Mouse (Mus musculus): ENCODE results near the gene Tmem104. TPM values are rescaled to one million over a fixed set of nuclear protein-coding genes. Genes with fewer than 3 reads are reported as not detected.

Gene Tmem104
- total and polyA plus RNA-seq, 2 experiments = 5.3 to 8.7 TPM

GRCm38 (mm10) chr11:115267958-115268357 is 80.7 kb downstream of the Tmem104 start:
- no peak for DNase-seq (ENCODE audit: extremely low read depth, low read depth, low spot score)
- WGBS = 89% methylated on average over 11 of the region's 11 CpGs
- TF ChIP-seq POLR2A (IDR thresholded peaks at IDR 0.05; ENCODE audit: extremely low read depth, insufficient read depth, low read length) (no peak), CTCF (IDR thresholded peaks at IDR 0.05; ENCODE audit: low read depth, low read length) (no peak)
- no peak overlapping the region for H3K27ac ChIP-seq (replicated peaks; ENCODE audit: insufficient read depth, low read depth, low read length)
- H3K9ac ChIP-seq (ENCODE audit: low read depth, low read length) = no peak overlapping the region
- no peaks in the 10 kb centered on the region for H3K36me3 ChIP-seq (ENCODE audit: control insufficient read depth, insufficient read depth, low read length)
- no peaks in the 10 kb centered on the region; the same call in 1 of the 2 replicates for H3K4me1 ChIP-seq (ENCODE audit: control insufficient read depth, insufficient read depth, low read length)
- H3K27me3 ChIP-seq (ENCODE audit: control insufficient read depth, insufficient read depth, low read length) = peaks cover 12% of the 10 kb centered on the region
- H3K79me2 ChIP-seq (ENCODE audit: control insufficient read depth, insufficient read depth, low read length) = no peaks in the 10 kb centered on the region
- H3K4me3 ChIP-seq (ENCODE audit: insufficient read depth, low read depth, low read length) = no peak overlapping the region

- no peaks in the 10 kb centered on the region for H3K79me2 ChIP-seq (ENCODE audit: control insufficient read depth, insufficient read depth, low read length)
- peaks cover 12% of the 10 kb centered on the region for H3K27me3 ChIP-seq (ENCODE audit: control insufficient read depth, insufficient read depth, low read length)
- WGBS = 91% methylated on average over 27 of the region's 27 CpGs
- no peak overlapping the region for H3K27ac ChIP-seq (replicated peaks; ENCODE audit: insufficient read depth, low read depth, low read length)
- no peak for DNase-seq (ENCODE audit: extremely low read depth, low read depth, low spot score)
- no peaks in the 10 kb centered on the region; the same call in 1 of the 2 replicates for H3K4me1 ChIP-seq (ENCODE audit: control insufficient read depth, insufficient read depth, low read length)
- H3K36me3 ChIP-seq (ENCODE audit: control insufficient read depth, insufficient read depth, low read length) = no peaks in the 10 kb centered on the region
- TF ChIP-seq POLR2A (IDR thresholded peaks at IDR 0.05; ENCODE audit: extremely low read depth, insufficient read depth, low read length) = no peak
- no peak for TF ChIP-seq CTCF (IDR thresholded peaks at IDR 0.05; ENCODE audit: low read depth, low read length)
- H3K9ac ChIP-seq (ENCODE audit: low read depth, low read length) = no peak overlapping the region
- no peak overlapping the region for H3K4me3 ChIP-seq (ENCODE audit: insufficient read depth, low read depth, low read length)
These were observed 82.2 kb downstream of the Tmem104 start for GRCm38 (mm10) chr11:115269330-115270066.

- no peak for DNase-seq (ENCODE audit: extremely low read depth, low read depth, low spot score)
- WGBS = 42% methylated on average over 19 of the region's 19 CpGs
These were observed 83.0 kb downstream of the Tmem104 start for GRCm38 (mm10) chr11:115270148-115270861.

DNA sequence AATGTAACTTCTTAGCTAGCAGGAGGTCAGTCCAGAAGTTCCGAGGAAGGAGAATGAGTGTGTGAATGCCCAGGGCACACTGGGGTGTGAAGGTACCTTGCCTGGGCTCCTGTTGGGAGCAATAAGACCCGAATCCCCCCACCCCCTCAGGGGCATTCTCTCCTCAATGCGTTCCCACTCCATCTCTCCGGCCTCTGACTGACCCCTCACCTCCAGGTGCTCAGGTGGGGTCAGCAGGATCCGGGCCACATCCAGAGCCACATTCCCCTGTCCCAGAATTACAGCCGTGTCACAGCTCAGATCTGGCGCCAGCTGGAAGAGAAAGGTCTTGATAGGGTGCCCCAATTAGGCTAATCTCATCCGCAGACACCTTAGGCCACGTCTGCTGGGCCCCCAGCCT is 83.8 kb downstream of the Tmem104 start:
- TF ChIP-seq CTCF (IDR thresholded peaks at IDR 0.05; ENCODE audit: low read depth, low read length) = no peak
- TF ChIP-seq POLR2A (IDR thresholded peaks at IDR 0.05; ENCODE audit: extremely low read depth, insufficient read depth, low read length) = no peak
- Histone ChIP-seq H3K9ac (ENCODE audit: low read depth, low read length) (no peak overlapping the region), H3K79me2 (ENCODE audit: control insufficient read depth, insufficient read depth, low read length) (no peaks in the 10 kb centered on the region), H3K36me3 (ENCODE audit: control insufficient read depth, insufficient read depth, low read length) (no peaks in the 10 kb centered on the region), H3K27ac (replicated peaks; ENCODE audit: insufficient read depth, low read depth, low read length) (no peak overlapping the region), H3K4me3 (ENCODE audit: insufficient read depth, low read depth, low read length) (no peak overlapping the region), H3K27me3 (ENCODE audit: control insufficient read depth, insufficient read depth, low read length) (peaks cover 9% of the 10 kb centered on the region), H3K4me1 (ENCODE audit: control insufficient read depth, insufficient read depth, low read length) (no peaks in the 10 kb centered on the region; the same call in 1 of the 2 replicates)
- WGBS = 86% methylated on average over 9 of the region's 9 CpGs
- DNase-seq (ENCODE audit: extremely low read depth, low read depth, low spot score) = no peak

More at GRCm38 (mm10) chr11:115270148-115270861, 83.0 kb downstream of the Tmem104 start:
- Histone ChIP-seq H3K27me3 (ENCODE audit: control insufficient read depth, insufficient read depth, low read length) (peaks cover 12% of the 10 kb centered on the region), H3K4me1 (ENCODE audit: control insufficient read depth, insufficient read depth, low read length) (no peaks in the 10 kb centered on the region; the same call in 1 of the 2 replicates), H3K4me3 (ENCODE audit: insufficient read depth, low read depth, low read length) (no peak overlapping the region), H3K36me3 (ENCODE audit: control insufficient read depth, insufficient read depth, low read length) (no peaks in the 10 kb centered on the region), H3K79me2 (ENCODE audit: control insufficient read depth, insufficient read depth, low read length) (no peaks in the 10 kb centered on the region), H3K27ac (replicated peaks; ENCODE audit: insufficient read depth, low read depth, low read length) (no peak overlapping the region), H3K9ac (ENCODE audit: low read depth, low read length) (no peak overlapping the region)
- no peak for TF ChIP-seq POLR2A (IDR thresholded peaks at IDR 0.05; ENCODE audit: extremely low read depth, insufficient read depth, low read length)
- peak; percentile 84 for TF ChIP-seq CTCF (IDR thresholded peaks at IDR 0.05; ENCODE audit: low read depth, low read length)

DNA sequence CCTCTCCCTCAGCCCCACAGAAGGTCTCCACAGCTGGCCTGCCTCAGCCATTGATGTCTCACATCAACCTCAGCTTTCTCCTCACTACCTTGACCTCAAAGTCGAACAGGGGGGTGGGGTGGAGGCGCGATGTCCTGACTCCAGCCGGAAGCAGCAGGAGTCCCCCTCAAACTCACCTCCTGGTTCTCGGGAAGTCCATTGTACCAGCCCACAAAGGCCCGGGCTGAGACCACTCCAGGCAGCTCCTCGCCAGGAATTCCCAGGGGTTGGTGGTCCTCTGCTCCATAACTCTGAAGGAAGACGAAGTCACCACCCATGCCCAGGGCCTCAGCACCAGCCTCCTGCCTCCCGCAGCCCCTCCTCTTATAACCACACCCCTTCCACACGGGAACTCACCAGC is 84.2 kb downstream of the Tmem104 start:
- H3K27ac ChIP-seq (replicated peaks; ENCODE audit: insufficient read depth, low read depth, low read length) = no peak overlapping the region
- no peaks in the 10 kb centered on the region for H3K36me3 ChIP-seq (ENCODE audit: control insufficient read depth, insufficient read depth, low read length)
- no peak overlapping the region for H3K9ac ChIP-seq (ENCODE audit: low read depth, low read length)
- H3K79me2 ChIP-seq (ENCODE audit: control insufficient read depth, insufficient read depth, low read length) = no peaks in the 10 kb centered on the region
- no peak overlapping the region for H3K4me3 ChIP-seq (ENCODE audit: insufficient read depth, low read depth, low read length)
- DNase-seq (ENCODE audit: extremely low read depth, low read depth, low spot score) = no peak
- H3K4me1 ChIP-seq (ENCODE audit: control insufficient read depth, insufficient read depth, low read length) = no peaks in the 10 kb centered on the region; the same call in 1 of the 2 replicates
- peaks cover 7% of the 10 kb centered on the region for H3K27me3 ChIP-seq (ENCODE audit: control insufficient read depth, insufficient read depth, low read length)
- no peak for TF ChIP-seq POLR2A (IDR thresholded peaks at IDR 0.05; ENCODE audit: extremely low read depth, insufficient read depth, low read length)
- TF ChIP-seq CTCF (IDR thresholded peaks at IDR 0.05; ENCODE audit: low read depth, low read length) = no peak
- 87% methylated on average over 10 of the region's 10 CpGs for WGBS

Data from liver, adult 2 months (tissue).